15 mouse cellular contexts compared by ENCODE assay signal in genomic region chr11:67001717-67002116, GRCm38 (mm10). TPM values are rescaled to one million over a fixed set of nuclear protein-coding genes. Genes with fewer than 3 reads are reported as not detected.
DNase-seq lines count a peak whose midpoint lies in the region; ATAC-seq lines count a peak whose summit lies in the region.
"Had no signal": no experiment of that assay in that cellular context is flagged by ENCODE, and none has a peak within 500 bp of the region (broad histone marks: within the 10 kb centered on the region; RNA-seq: fewer than 3 reads in every experiment).

No protein-coding gene starts in this region.

- H3K36me3 ChIP-seq in embryonic facial prominence, embryonic 14.5 days (ENCODE audit: control insufficient read depth, insufficient read depth, low read length): no peaks in the 10 kb centered on the region
- no peaks in the 10 kb centered on the region for H3K36me3 ChIP-seq in hindbrain, embryonic 13.5 days
- H3K36me3 ChIP-seq in midbrain, embryonic 15.5 days (replicated peaks): no peaks in the 10 kb centered on the region
- H3K36me3 ChIP-seq: embryonic facial prominence, embryonic 12.5 days; limb, embryonic 15.5 days had no signal

- H3K4me1 ChIP-seq in embryonic facial prominence, embryonic 14.5 days (ENCODE audit: control insufficient read depth, insufficient read depth, low read length): peaks cover 5% of the 10 kb centered on the region; the same call in 1 of the 2 replicates
- peaks cover 29% of the 10 kb centered on the region for H3K4me1 ChIP-seq in hindbrain, embryonic 13.5 days (replicated peaks)
- peaks cover 15% of the 10 kb centered on the region for H3K4me1 ChIP-seq in midbrain, embryonic 15.5 days

- H3K9me3 ChIP-seq in embryonic facial prominence, embryonic 14.5 days (ENCODE audit: control insufficient read depth, low read length): no peaks in the 10 kb centered on the region
- H3K9me3 ChIP-seq in hindbrain, embryonic 13.5 days: no peaks in the 10 kb centered on the region
- no peaks in the 10 kb centered on the region for H3K9me3 ChIP-seq in midbrain, embryonic 15.5 days
- H3K9me3 ChIP-seq: embryonic facial prominence, embryonic 12.5 days; limb, embryonic 15.5 days had no signal

- no peak overlapping the region for H3K9ac ChIP-seq in embryonic facial prominence, embryonic 14.5 days (ENCODE audit: low read depth, low read length)
- no peak overlapping the region for H3K9ac ChIP-seq in hindbrain, embryonic 13.5 days
- H3K9ac ChIP-seq in midbrain, embryonic 15.5 days: no peak overlapping the region
- H3K9ac ChIP-seq: embryonic facial prominence, embryonic 12.5 days; limb, embryonic 15.5 days had no signal

- no peak overlapping the region for H3K4me3 ChIP-seq in embryonic facial prominence, embryonic 14.5 days (ENCODE audit: low read depth, low read length)
- H3K4me3 ChIP-seq in hindbrain, embryonic 13.5 days: no peak overlapping the region
- H3K4me3 ChIP-seq in midbrain, embryonic 15.5 days: no peak overlapping the region
- H3K4me3 ChIP-seq: embryonic facial prominence, embryonic 12.5 days; left cerebral cortex, adult 2 months; limb, embryonic 15.5 days had no signal

- peak; percentile 47 for ATAC-seq in embryonic facial prominence, embryonic 14.5 days (ENCODE audit: low read depth)
- peak; percentile 61; the same call in 1 of the 2 replicates for ATAC-seq in hindbrain, embryonic 13.5 days (ENCODE audit: low FRiP score)
- peak; percentile 80 for ATAC-seq in midbrain, embryonic 15.5 days (replicated peaks)
- no peak for ATAC-seq in frontal cortex, adult (ENCODE audit: low TSS enrichment)
- ATAC-seq: Patski had no signal

- no peak overlapping the region for H3K4me2 ChIP-seq in embryonic facial prominence, embryonic 14.5 days (ENCODE audit: low read depth, low read length)
- H3K4me2 ChIP-seq in hindbrain, embryonic 13.5 days: no peak overlapping the region
- no peak overlapping the region for H3K4me2 ChIP-seq in midbrain, embryonic 15.5 days
- H3K4me2 ChIP-seq: embryonic facial prominence, embryonic 12.5 days; heart, embryonic 11.5 days; limb, embryonic 15.5 days had no signal

- no peak overlapping the region for H3K27ac ChIP-seq in embryonic facial prominence, embryonic 14.5 days (replicated peaks; ENCODE audit: low read depth, low read length)
- peak overlapping the region; percentile 66 for H3K27ac ChIP-seq in hindbrain, embryonic 13.5 days
- H3K27ac ChIP-seq in midbrain, embryonic 15.5 days: peak overlapping the region; percentile 64
- H3K27ac ChIP-seq: embryonic facial prominence, embryonic 12.5 days; left cerebral cortex, adult 2 months; limb, embryonic 15.5 days had no signal

- no peaks in the 10 kb centered on the region for H3K27me3 ChIP-seq in embryonic facial prominence, embryonic 14.5 days (replicated peaks; ENCODE audit: control insufficient read depth, insufficient read depth, low read length)
- 0 out of 2 replicates have a peak, but pooled peaks cover 5% of the 10 kb centered on the region for H3K27me3 ChIP-seq in hindbrain, embryonic 13.5 days
- no peaks in the 10 kb centered on the region for H3K27me3 ChIP-seq in midbrain, embryonic 15.5 days (replicated peaks)
- H3K27me3 ChIP-seq: embryonic facial prominence, embryonic 12.5 days; limb, embryonic 15.5 days; Patski had no signal

- DNase-seq in embryonic facial prominence, embryonic 14.5 days (ENCODE audit: low spot score): peak; percentile 23
- no peak for DNase-seq in urinary bladder, postnatal 4 days (ENCODE audit: low spot score in 2 of 2)
- DNase-seq in spleen, adult 12 weeks (ENCODE audit: low spot score): no peak
- DNase-seq in right cerebral cortex, postnatal 4 days: no peak
- DNase-seq: adrenal gland, adult 2 months; kidney, postnatal 4 days had no signal

- 32% methylated on average over 1 of the region's 1 CpGs for WGBS in embryonic facial prominence, embryonic 14.5 days
- WGBS in hindbrain, embryonic 13.5 days: 8% methylated on average over 1 of the region's 1 CpGs
- 4% methylated on average over 1 of the region's 1 CpGs for WGBS in midbrain, embryonic 15.5 days

RNA-seq across cellular contexts. Expression of gene Tmem220, which starts 23.2 kb away (rescaled TPM):
- 1.2 and 1.6 TPM in 2 replicates for polyA plus RNA-seq in embryonic facial prominence, embryonic 14.5 days (2014; fragmentation: Nextera tagmentation; extraction: Ambion mirVana)
- 0.93 and 1.0 TPM in 2 replicates for polyA plus RNA-seq in hindbrain, embryonic 13.5 days (2015; fragmentation: Nextera tagmentation; extraction: Ambion mirVana)
- 0.54 and 0.59 TPM in 2 replicates for polyA plus RNA-seq in midbrain, embryonic 15.5 days (2015; fragmentation: Nextera tagmentation; extraction: Ambion mirVana)

RNA-seq across cellular contexts. Expression of gene Tmem238l, which starts 45.3 kb away (rescaled TPM):
- polyA plus RNA-seq in embryonic facial prominence, embryonic 14.5 days (2014; fragmentation: Nextera tagmentation; extraction: Ambion mirVana): not detected in 2 replicates
- not detected in 2 replicates for polyA plus RNA-seq in hindbrain, embryonic 13.5 days (2015; fragmentation: Nextera tagmentation; extraction: Ambion mirVana)
- polyA plus RNA-seq in midbrain, embryonic 15.5 days (2015; fragmentation: Nextera tagmentation; extraction: Ambion mirVana): not detected in 2 replicates
- polyA plus RNA-seq: adrenal gland, adult 2 months; embryonic facial prominence, embryonic 12.5 days; lung, embryonic 16.5 days; Patski had no signal

RNA-seq across cellular contexts. Expression of gene Adprm, which starts 50.7 kb away (rescaled TPM):
- 30.4 and 31.9 TPM in 2 replicates for polyA plus RNA-seq in embryonic facial prominence, embryonic 14.5 days (2014; fragmentation: Nextera tagmentation; extraction: Ambion mirVana)
- polyA plus RNA-seq in hindbrain, embryonic 13.5 days (2015; fragmentation: Nextera tagmentation; extraction: Ambion mirVana): 34.5 and 35.2 TPM in 2 replicates
- polyA plus RNA-seq in midbrain, embryonic 15.5 days (2015; fragmentation: Nextera tagmentation; extraction: Ambion mirVana): 32.4 and 35.3 TPM in 2 replicates

RNA-seq across cellular contexts. Expression of gene Sco1, which starts 50.8 kb away (rescaled TPM):
- 13.4 and 14.9 TPM in 2 replicates for polyA plus RNA-seq in embryonic facial prominence, embryonic 14.5 days (2014; fragmentation: Nextera tagmentation; extraction: Ambion mirVana)
- polyA plus RNA-seq in hindbrain, embryonic 13.5 days (2015; fragmentation: Nextera tagmentation; extraction: Ambion mirVana): 13.1 and 14.1 TPM in 2 replicates
- 13.5 and 14.0 TPM in 2 replicates for polyA plus RNA-seq in midbrain, embryonic 15.5 days (2015; fragmentation: Nextera tagmentation; extraction: Ambion mirVana)
